Mouse (Mus musculus) C2C12 (cell line): ENCODE results near the gene Hspa12a. TPM values are rescaled to one million over a fixed set of nuclear protein-coding genes. Genes with fewer than 3 reads are reported as not detected.

Experiments used
- H3K27me3 ChIP-seq: one replicate; pipeline ENCODE4 v1.6.1; 2011; ENCODE audit not compliant: control insufficient read depth, insufficient read depth, insufficient read length
- H3K36me3 ChIP-seq: one replicate; pipeline ENCODE4 v1.6.1; 2011; ENCODE audit not compliant: control insufficient read depth, insufficient read depth
- H3K4me3 ChIP-seq: one replicate; pipeline ENCODE4 v1.5.1; 2011; ENCODE audit warnings: mild to moderate bottlenecking, control low read depth; ENCODE audit not compliant: poor library complexity, insufficient read depth, severe bottlenecking
- H3K79me2 ChIP-seq: one replicate; pipeline ENCODE4 v1.6.1; 2011; ENCODE audit not compliant: control insufficient read depth, insufficient read depth
- H3K79me3 ChIP-seq: one replicate; pipeline ENCODE4 v1.6.1; 2011; ENCODE audit warnings: low read depth, control low read depth
- H3ac ChIP-seq: one replicate; pipeline ENCODE3; 2011; ENCODE audit warnings: low read depth; ENCODE audit not compliant: control insufficient read depth, insufficient read length
- CEBPB ChIP-seq: IDR thresholded peaks from one replicate; pipeline ENCODE4 v1.6.1; 2011; ENCODE audit warnings: low read depth, mild to moderate bottlenecking, control low read depth, moderate library complexity
- CTCF ChIP-seq: IDR thresholded peaks from one replicate; pipeline ENCODE4 v1.5.1; 2011; ENCODE audit not compliant: control insufficient read depth, insufficient read depth, insufficient read length
- FOSL1 ChIP-seq: IDR thresholded peaks from one replicate; pipeline ENCODE4 v1.8.0; 2011; ENCODE audit warnings: mild to moderate bottlenecking, low read length; ENCODE audit not compliant: poor library complexity, insufficient read depth, severe bottlenecking
- MAX ChIP-seq: IDR thresholded peaks from one replicate; pipeline ENCODE4 v1.6.1; 2011; ENCODE audit warnings: mild to moderate bottlenecking, control low read depth
- MYOD1 ChIP-seq: IDR thresholded peaks from one replicate; pipeline ENCODE4 v1.6.1; 2011; ENCODE audit warnings: low read depth; ENCODE audit not compliant: control insufficient read depth, insufficient read length
- MYOG ChIP-seq: IDR thresholded peaks from one replicate; pipeline ENCODE4 v1.6.1; 2011; ENCODE audit not compliant: control insufficient read depth, insufficient read length; ENCODE audit errors: extremely low read depth
- USF1 ChIP-seq: IDR thresholded peaks from one replicate; pipeline ENCODE4 v1.6.1; 2011; ENCODE audit warnings: low read depth, mild to moderate bottlenecking, control low read depth, moderate library complexity
- polyA plus RNA-seq: library from polyadenylated mRNA; unstranded; fragments of >200 nt; fragmentation: generic; extraction: Trizol; gene quantifications from one replicate; pipeline ENCODE4 v1.2.1, GENCODE M21; 2012; ENCODE audit warnings: missing spikeins

Hspa12a gene
- polyA plus RNA-seq, 1 experiment, result 14.8 TPM

DNA sequence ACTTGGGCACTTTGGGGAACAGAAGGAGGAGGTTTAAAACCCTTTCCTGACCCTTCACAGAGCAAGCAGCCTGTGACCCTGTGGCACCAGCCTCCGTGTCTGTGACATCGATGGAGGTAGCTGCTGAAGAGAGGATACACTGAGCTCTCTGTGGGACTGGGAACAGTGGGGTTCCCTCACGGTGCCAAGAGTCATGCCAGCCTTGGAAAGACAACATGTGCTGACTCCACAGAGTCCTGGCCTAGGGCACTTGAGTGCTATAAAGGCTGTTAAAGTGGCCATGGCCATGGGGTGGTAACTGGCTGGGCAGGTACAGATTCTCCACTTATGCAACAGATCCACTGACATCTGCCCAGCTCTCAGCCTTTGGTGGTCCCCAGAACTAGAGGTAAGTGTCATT is 60.0 kb downstream of the Hspa12a start:
- Histone ChIP-seq H3K36me3 (no peaks in the 10 kb centered on the region), H3K4me3 (no peak overlapping the region), H3K79me2 (no peaks in the 10 kb centered on the region), H3K79me3 (no peaks in the 10 kb centered on the region), H3ac (no peak overlapping the region), H3K27me3 (no peaks in the 10 kb centered on the region)
- TF ChIP-seq FOSL1 (no peak), CTCF (no peak), CEBPB (no peak), USF1 (no peak)

GRCm38 (mm10) chr19:58882336-58882735 is 61.1 kb downstream of the Hspa12a start:
- H3K36me3 ChIP-seq, result no peaks in the 10 kb centered on the region
- no peaks in the 10 kb centered on the region for H3K79me3 ChIP-seq
- no peaks in the 10 kb centered on the region for H3K27me3 ChIP-seq
- H3K4me3 ChIP-seq, result no peak overlapping the region
- H3ac ChIP-seq, result no peak overlapping the region
- no peaks in the 10 kb centered on the region for H3K79me2 ChIP-seq
- TF ChIP-seq FOSL1 (no peak), CTCF (no peak), MYOD1 (peak; percentile 71), MAX (no peak)

GRCm38 (mm10) chr19:58879330-58879957 is 64.0 kb downstream of the Hspa12a start:
- no peaks in the 10 kb centered on the region for H3K79me2 ChIP-seq
- TF ChIP-seq USF1, result no peak
- no peak for TF ChIP-seq FOSL1
- no peak for TF ChIP-seq CEBPB
- TF ChIP-seq MYOG, result no peak
- no peaks in the 10 kb centered on the region for H3K79me3 ChIP-seq
- H3K27me3 ChIP-seq, result no peaks in the 10 kb centered on the region
- H3K4me3 ChIP-seq, result no peak overlapping the region
- no peak overlapping the region for H3ac ChIP-seq
- H3K36me3 ChIP-seq, result no peaks in the 10 kb centered on the region

GRCm38 (mm10) chr19:58878560-58878959 is 64.9 kb downstream of the Hspa12a start:
- Histone ChIP-seq H3K27me3 (no peaks in the 10 kb centered on the region), H3K79me2 (no peaks in the 10 kb centered on the region), H3ac (no peak overlapping the region), H3K79me3 (no peaks in the 10 kb centered on the region), H3K4me3 (no peak overlapping the region), H3K36me3 (no peaks in the 10 kb centered on the region)
- TF ChIP-seq CEBPB (no peak), MYOD1 (no peak), USF1 (no peak), MYOG (no peak), FOSL1 (no peak), MAX (no peak), CTCF (no peak)

DNA sequence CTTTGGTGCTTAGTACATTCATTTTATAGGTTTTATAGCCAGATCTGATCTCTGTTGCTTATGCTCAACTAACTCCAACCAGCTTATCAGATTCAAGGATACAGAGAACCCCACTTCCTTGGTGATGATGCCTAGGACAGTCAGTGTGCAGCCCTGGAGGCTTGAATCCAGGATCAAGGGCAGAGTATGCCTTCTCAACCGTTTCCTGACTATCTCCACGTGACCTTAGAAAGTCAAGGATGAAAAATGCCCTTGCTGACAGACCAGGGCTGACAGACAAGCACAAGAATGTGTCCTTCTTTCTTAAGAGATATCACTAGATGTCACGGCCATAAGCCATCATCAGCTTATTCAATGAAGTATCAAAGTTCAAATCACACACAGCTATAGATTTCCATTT is 69.9 kb downstream of the Hspa12a start:
- Histone ChIP-seq H3K4me3 (no peak overlapping the region), H3K79me3 (no peaks in the 10 kb centered on the region), H3K36me3 (no peaks in the 10 kb centered on the region), H3K79me2 (no peaks in the 10 kb centered on the region), H3ac (no peak overlapping the region), H3K27me3 (no peaks in the 10 kb centered on the region)
- TF ChIP-seq MYOG (no peak), CEBPB (no peak), USF1 (peak; percentile 45), CTCF (no peak), MAX (no peak), FOSL1 (no peak)

DNA sequence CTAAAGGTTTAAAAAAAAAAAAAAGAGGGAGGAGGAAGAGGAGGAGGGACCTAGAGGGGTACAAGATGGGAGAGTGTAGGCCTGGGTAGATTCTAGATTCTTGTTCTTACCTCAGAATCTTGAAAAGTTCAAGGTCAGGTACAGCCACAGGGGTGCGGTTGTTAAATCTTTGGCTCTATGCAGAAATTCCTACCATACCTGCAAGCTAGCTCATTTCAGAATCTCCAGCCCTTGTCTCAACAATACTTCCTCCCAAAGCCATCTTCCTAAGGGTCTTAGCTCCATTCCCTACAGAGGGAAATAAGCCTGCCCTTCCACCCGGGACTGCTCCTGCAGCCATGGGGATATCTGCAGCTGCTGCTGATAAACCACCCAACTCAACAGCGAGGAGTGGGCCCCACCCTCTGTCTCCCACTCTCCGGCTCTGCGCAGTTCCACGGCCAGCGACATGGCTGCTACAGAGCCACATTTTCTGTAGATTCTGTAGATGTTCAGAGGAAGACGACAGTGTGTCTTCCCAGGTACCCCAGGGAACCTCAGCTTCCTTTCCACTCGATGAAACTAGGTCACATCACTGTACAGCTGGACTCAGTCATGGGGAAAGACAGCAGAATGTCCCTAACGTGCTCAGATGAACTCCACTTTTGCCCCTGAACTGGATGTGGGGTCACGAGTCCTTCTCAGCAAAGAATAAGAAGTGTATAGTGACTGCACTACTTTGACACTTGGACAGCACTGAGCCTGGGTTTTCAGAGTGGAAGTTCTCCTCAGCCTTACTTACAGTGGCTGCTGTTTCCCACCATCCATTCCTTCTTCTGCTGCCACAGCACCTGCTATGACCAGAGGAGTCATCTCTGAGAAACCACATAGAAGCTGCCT is 70.8 kb downstream of the Hspa12a start:
- H3K27me3 ChIP-seq, result no peaks in the 10 kb centered on the region
- H3K4me3 ChIP-seq, result no peak overlapping the region
- no peaks in the 10 kb centered on the region for H3K79me2 ChIP-seq
- H3ac ChIP-seq, result no peak overlapping the region
- no peaks in the 10 kb centered on the region for H3K36me3 ChIP-seq
- no peaks in the 10 kb centered on the region for H3K79me3 ChIP-seq
- no peak for TF ChIP-seq CTCF
- TF ChIP-seq FOSL1, result no peak
- no peak for TF ChIP-seq MYOD1
- no peak for TF ChIP-seq MAX
- no peak for TF ChIP-seq USF1
- TF ChIP-seq MYOG, result no peak
- no peak for TF ChIP-seq CEBPB
